Mouse (Mus musculus): ENCODE data around the gene Camsap3.

Gene Camsap3

DNA sequence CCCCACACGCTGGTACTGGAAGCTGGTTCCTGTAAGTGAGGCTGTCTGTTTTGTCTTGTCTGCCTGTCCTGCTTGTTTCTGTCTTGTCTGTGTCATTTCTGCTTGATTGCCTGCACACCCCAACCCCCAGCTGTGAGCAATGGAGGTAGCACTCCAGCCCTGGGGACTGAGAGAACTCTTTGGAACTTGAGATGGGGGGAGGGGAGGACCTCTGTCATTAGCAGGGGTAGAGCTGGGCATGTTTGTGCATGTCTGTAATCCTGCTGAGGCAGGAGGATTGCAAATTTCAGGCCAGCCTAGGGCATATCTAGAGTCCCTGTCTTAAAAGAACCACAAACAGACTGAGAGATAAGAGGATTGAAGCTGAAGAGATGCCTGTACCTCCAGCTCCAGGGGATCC lies 12.1 kb downstream of the Camsap3 start:
- intact Hi-C loops (cut with DNase I), result no loop called here

DNA sequence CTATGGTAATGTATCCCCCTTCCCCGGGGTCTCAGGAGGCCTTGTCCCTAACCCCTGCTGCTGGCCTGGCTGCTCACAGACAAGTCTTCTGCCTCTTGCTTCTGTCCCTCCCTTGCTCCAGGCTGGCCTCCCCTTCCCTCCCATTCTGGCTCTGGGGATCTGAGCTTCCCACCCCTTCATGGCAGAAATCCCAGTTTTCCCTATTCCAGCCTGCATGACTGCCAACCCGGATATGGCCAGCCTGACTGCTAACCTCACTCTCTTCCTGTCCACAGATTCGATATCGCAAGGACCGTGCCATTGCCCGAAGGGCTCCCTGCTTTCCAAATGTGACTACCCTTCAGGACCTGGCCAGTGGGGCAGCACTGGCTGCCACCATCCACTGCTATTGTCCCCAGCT lies 13.3 kb downstream of the Camsap3 start:
- intact Hi-C loops (cut with DNase I), result no loop called here

DNA sequence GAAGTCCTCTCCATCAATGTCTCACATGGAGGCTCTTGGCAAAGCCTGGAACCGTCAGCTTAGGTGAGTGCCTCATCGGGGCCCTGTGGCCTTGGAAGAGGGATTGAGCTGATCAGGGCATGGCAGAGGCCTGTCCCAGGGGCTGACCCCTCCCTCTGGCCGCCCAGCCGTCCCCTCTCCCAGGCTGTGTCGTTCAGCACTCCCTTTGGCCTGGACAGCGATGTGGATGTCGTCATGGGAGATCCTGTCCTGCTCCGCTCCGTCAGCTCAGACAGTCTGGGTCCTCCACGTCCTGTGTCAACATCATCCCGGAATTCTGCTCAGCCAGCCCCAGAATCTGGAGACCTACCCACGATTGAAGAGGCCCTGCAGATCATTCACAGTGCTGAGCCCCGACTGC lies 16.3 kb downstream of the Camsap3 start:
- intact Hi-C loops (cut with DNase I), result no loop called here

DNA sequence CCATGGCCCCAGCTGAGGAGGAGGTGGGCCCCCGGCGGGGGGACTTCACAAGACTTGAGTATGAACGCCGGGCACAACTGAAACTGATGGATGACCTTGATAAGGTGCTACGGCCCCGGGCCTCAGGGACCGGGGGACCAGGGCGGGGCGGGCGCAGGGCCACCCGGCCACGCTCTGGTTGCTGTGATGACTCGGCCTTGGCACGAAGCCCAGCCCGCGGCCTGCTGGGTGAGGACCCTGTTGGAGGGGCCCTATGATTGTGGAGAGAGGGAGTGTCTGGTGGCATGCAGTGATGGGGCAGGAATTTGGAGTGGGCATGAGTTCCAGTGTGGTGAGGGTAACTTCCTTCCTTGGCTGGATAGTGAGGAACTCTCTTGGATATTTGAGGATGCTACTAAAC lies 19.5 kb downstream of the Camsap3 start:
- intact Hi-C loops (cut with DNase I), result no loop called here

DNA sequence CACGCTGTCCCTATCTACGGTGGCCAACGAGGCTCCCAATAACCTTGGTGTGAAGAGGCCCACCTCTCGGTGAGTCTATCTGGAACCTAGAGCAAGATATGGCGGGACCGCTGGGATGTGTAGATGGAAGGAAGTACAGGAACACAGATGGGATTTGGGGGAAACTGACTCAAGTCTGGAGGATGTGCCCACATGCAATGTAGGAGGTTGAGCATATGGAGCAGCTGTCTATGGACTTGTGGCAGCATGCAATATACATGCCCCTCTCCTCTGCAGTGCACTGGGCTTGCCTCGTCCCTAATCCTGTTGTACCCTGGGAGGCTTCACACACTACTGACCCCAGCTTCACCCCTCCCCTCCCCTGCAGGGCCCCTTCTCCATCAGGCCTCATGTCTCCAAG lies 20.7 kb downstream of the Camsap3 start:
- intact Hi-C loops (cut with DNase I), result no loop called here

DNA sequence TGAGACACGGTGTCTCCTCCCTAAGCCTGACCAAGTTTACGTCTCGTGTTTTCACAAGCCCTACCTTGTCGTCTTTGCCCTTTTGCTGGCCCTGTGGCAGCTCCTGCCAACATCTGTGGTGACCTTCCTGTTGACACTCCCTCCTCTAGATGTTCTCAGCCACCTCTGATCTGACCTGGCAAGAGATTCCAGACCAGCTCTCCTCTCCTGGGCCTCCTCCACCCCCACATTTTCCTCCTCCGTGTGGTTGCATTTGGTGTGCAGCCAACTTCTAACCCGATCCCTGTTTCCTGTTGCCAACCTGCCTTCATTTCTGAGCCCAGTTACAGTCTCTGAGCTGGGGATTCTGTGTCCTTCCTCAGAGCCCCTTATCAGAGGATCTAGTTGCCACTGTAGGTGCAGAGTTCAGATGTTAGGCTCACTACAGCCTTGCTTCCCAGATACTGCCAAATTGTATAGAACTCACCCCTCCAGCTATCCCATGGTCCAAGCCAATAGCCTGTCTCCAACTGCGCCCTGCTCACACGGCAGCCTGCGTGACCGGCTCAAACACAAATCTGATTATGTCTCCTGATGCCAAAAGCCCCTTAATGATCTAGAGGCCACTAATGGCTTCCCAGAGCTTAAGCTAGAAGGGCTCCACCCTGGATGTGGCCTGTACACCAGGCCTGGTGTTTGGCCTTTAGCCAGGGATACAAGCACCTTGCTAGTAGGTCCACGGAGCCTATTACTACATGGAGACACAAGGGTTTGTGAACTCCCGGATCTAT lies 22.1 kb downstream of the Camsap3 start:
- intact Hi-C loops (cut with DNase I), result no loop called here

DNA sequence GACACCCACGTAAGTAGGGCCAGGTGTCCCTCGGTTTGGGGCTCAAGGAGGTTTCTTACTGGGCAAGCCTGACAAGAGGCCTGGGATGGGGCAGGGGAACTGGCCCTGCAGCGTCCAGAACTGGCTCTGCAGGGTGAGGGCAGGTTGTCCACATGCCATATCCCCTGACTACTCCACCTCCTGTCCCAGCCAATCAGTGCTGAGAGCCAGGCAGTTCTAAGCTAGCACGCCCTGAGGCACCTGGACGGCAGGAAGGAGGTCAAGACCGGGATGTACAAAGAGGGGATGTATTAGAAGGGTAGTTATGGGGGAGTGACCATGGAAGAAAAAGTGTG lies 22.7 kb downstream of the Camsap3 start:
- intact Hi-C loops (cut with DNase I), result no loop called here

DNA sequence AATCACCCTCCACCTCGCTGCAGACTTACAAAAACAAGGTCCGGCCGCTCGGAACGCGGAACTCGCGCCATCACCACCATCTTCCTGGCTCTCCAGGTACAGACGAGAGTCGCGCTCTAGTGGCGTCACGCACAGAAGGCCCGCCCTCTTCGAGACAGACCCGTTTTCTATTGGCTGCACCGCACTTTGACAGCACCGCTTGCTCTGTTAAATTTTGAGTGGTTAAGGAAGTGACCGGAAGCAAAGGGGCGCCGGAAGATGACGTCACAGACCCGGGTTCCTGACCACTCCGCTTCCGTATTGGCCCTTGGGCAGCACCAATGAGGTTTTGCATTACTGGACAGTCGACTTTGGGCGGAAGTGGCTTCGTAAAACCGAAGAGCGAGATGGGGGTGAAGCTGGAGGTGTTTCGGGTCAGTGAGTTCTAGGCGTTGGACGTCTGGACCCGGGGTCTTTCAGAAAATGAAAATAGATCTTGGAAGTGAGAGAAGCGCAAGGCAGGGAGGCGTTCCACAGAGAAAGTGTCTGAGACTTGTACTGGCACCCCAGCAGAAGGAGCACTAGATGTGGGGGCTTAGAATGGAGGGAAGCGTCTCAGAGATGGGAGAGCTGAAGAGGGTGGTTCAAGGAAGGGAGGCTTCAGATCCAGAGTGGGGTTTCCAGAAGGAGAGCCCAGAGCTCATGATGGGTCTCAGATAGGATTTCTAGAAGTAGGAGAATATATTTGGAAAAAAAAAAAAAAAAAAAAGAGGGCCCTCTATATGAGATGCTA lies 34.3 kb downstream of the Camsap3 start, which contains the start of the genes Xab2 and Pet100:
TSS of gene Xab2 (minus strand) at position 118 of the 772 bp plus-strand sequence.
TSS of gene Pet100 (plus strand) at position 350 of the 772 bp plus-strand sequence.
- intact Hi-C loops (cut with DNase I), result no loop called here

DNA sequence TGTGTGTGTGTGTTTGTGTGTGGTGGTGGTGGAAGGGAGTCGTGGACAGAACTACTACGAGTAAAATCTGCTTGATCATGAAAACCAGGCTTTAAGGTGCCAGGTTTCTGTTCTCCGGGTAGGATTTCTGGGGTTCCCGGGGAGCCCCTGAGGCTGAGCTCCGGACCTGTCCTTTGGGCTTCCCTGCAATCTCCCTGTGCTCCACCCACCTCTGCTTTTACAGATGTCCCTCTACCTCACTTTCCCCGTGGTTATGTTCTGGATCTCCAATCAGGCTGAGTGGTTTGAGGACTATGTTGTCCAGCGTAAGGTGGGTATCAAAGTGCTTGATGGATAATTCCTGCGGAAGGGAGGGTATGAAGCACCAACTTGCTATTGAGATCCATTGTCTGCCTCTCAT lies 35.0 kb downstream of the Camsap3 start:
- intact Hi-C loops (cut with DNase I), result no loop called here

DNA sequence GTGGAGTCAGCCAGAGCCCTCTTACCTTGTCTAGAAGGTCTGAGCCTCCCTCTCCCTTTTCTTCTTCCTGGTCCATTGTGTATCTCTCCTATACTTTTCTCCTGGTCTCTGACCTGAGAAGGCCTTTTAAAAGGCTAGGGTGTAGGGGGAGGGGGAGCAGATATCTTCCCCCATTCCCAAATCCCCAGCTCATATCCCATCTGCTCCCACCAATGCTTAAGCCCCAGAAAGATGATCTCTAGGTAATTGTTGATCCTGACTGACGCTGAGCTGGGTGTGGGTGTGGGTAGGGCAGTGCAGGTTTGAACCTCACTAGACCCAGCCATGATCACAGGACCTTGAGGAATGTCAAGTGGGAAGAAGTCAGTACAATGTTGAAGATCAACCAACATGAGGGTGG lies 38.4 kb downstream of the Camsap3 start, which contains the start of gene Pcp2:
TSS of gene Pcp2 (minus strand) at position 101 of the 400 bp plus-strand sequence.
- intact Hi-C loops (cut with DNase I), result loop anchor here (5.0 kb wide), 1 partner anchor 47 kb away; the partner anchor contains the start of gene Fcor

DNA sequence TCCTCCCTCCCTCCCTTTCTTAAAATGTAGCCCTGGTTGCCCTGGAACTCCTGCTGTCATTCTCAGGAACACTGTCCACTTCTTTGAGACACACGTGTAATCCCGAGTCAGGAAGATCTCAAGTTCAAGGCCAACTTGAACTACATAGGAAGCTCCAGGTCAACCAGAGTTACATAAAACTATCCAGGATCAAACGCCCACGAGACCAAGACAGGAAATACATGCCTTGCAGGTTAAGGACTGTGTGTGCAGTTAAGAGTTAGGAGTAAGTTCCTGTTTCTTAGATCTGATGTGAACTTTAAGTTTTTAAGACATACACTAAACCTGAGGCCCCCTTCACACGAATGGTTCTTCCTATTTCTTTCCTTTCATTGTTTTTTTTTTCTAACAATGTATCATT lies 39.9 kb downstream of the Camsap3 start:
- intact Hi-C loops (cut with DNase I), result loop anchor here (5.0 kb wide), 1 partner anchor 45 kb away; the partner anchor contains the start of gene Fcor

DNA sequence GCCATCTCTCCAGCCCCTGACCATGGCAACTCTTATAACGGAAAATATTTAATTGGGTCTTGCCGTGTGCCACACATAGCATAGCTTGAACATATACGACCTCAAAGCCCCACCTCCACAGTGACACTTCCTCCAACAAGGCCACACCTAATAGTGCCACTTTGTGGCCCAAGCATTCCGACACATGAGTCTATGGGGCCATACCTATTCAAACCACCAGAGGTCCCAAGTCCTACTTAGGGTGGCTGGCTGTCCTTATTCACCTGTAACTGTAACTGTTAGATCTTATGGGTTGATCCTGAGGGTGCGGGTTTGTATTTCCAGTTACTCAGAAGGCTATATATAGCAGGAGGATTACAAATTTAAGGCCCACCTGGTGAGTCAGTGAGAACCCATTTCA lies 40.9 kb downstream of the Camsap3 start:
- intact Hi-C loops (cut with DNase I), result loop anchor here (5.0 kb wide), 1 partner anchor 44 kb away; the partner anchor contains the start of gene Fcor

DNA sequence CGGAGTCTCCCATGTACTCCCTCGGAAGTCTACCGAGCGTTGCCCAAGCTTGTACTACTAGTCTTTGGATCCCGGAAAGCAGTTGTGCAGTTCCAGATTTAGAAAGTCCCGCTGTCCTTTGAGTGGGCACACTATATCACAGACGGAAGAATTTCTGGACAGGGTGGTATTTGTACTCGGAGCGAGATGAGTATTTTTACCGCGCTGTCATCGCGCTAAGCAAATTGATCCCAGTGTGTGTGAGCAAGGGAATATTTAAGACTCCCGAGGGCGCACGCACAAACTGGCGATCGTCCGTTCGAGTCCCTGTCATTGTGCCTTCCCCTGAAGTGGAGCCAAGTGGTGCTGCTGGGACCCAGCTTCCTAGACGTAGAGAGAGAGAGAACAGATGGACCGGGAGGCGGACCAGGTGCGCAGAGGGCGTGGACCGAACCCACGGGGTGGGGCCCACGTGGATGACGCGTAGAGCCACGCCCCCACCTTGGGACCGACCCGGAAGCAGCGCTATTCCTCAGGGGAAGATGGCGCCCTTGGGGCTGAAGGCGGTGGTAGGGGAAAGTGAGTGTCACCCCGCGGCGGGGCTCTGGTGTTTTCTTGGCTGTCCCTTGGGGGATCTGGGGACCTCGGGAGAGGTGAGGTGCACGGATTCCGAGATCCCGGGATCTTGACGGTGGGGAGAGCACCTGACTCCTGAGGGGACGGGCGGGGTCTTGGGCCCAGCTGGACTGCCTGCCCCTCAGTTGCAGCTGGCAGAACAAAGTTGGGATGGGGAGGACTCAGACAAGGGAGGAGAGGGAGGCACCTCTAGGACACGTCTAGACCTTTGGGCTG lies 43.8 kb downstream of the Camsap3 start, which contains the start of gene Stxbp2:
TSS of gene Stxbp2 (plus strand) at position 309 of the 831 bp plus-strand sequence.
- intact Hi-C loops (cut with DNase I), result no loop called here

DNA sequence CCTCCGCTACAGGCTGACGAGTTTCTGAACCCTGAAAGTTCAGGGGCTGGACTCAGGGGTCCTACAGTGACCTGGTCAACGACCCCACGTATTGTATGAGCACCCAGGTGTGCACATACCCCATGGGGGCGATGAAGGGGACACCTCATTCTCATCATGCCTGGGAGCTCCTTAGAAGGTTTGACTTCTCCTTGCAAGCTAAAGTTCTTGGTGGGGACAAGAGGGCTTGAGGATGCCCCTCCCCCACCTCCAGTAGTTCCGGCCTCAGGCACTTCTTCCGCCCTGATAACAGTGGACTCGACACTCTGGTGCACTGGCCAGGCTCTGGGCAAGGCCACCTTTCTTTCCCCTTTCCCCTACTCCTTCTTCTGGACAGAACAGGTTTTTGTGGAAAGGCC lies 44.4 kb downstream of the Camsap3 start:
- intact Hi-C loops (cut with DNase I), result no loop called here

DNA sequence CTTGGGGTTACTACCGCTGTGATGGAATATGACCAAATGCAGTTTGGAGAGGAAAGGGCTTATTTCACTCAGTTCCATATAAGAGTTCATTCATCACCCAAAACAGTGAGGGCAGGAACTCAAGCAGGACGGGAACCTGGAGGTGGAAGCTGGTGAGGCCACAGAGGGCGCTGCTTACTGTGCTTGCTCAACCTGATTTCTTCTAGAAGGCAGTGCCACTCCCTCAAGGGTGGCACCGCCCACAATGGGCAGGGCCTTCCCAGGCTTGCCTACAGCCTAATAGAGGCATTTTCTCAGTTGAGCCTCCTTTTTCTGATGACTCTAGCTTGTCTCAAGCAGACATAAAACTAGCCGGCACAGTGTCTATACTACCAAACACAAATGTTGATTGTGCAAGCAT lies 58.7 kb downstream of the Camsap3 start:
- intact Hi-C loops (cut with DNase I), result no loop called here

DNA sequence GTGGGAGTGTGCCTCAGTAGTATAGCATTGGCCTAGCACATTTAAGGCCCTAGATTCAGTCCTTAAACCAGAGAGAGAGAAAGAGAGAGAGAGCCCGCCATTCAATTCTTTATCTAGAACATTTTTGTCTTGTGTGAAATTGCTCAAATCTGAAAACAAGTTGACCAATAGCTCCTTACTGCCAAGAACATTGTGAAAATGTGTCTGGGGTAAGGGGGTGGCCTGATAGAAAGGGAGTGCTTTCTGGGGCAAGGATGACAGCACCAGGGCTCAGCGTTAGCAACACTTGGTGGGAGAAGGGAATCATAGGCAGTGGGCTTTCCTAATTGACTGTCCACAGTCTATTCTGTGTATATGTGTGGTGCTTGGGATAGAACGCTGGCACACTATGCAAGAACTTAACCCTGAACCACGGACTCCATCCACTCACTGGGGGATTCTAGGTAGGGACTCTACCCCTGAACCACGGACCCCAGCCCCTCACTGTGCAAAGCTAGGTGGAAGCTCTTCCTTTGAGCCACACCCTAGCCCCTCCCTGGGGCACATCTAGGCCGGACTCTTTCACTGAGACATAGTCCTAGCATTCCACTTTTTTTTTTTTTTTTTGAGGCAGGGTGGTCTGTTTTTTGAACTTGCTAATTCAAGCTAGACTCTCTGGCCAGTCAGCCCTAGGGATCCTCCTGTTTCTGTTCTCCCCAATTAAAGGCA lies 59.9 kb downstream of the Camsap3 start:
- intact Hi-C loops (cut with DNase I), result no loop called here

DNA sequence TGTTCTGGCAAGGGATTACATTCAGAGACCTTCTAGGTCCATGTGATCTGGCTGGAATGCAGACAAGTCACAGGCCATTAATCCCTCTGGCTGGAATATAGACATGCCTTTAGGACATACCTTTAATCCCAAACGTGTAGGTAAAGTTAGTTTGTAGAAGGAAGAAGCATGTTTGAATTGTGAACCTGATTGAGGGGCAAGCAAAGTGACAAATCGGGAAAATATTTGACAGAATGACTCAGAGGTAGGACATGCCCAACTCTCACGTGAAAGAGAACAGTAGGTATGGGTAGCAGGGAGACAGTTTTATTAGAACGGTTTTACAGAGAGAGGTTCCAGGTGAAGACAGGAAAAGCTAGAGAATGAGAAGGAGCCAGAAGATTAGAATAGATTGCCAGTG lies 60.5 kb downstream of the Camsap3 start:
- intact Hi-C loops (cut with DNase I), result no loop called here

DNA sequence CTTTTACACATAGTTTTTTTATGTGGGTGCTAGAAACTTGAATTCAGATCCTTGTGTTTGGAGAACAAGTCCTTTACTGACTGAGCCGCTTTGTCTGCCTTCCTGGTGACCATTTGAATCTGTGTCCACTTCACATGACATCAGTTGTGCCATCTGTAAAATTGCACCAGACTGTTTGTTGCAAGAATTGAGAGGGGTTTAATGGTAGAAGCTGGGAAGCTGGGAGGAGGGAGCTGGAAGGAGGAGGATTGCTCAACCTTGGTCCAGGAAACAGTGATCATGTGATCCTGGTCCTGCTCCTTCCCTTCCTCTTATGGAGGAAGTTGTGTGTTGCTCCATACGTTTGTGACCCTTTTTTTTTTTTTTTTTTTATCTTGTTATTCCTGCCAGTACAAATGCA lies 61.2 kb downstream of the Camsap3 start:
- intact Hi-C loops (cut with DNase I), result no loop called here

DNA sequence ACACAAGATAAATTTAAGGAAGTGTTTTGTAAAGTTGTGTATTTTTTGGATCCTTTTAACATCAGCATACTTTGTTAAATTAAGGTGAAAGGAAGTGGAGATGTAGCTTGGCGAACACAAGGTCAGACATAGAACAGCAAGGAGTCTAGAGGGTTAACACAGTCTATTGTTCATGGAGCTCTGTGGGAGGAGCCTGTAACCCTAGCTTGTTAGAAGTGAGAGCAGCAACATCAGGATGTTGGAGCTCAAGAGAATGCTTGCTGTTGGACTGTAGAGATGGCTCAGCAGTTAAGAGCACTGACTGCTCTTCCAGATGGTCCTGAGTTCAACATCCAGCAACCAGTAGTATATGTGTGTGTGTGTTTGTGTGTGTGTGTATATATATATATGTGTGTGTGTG lies 61.9 kb downstream of the Camsap3 start:
- intact Hi-C loops (cut with DNase I), result no loop called here

DNA sequence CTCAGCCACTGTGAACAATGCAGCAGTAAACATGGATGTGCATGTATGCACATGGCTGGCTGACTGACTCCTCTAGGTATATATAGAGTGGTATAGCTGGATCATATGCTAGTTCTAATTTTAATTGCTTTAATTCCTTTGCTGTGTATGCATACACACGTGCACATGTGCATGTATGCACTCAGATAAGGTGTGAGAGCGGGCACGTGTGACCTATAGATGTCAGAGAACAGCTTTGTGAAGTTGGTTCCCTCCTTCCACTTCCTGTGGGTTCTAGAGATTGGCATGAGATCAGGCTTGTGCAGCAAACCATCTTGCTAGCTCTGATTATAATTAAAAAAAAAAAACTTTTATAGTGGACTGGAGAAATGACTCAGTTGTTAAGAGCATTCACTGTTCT lies 65.8 kb downstream of the Camsap3 start:
- intact Hi-C loops (cut with DNase I), result no loop called here

Data from adrenal gland (tissue).